Mouse (Mus musculus) activated CD4-positive, CD25-positive, alpha-beta regulatory T cell, adult 4 months (primary cell): ENCODE measurements around the gene Usp49. TPM values are rescaled to one million over a fixed set of nuclear protein-coding genes. Genes with fewer than 3 reads are reported as not detected.

Experiments used
- polyA plus RNA-seq, 2 experiments: library from polyadenylated mRNA; unstranded; fragments of 100-300 nt; shearing (Covaris generic); gene quantifications; one replicate each; pipeline ENCODE4 v1.2.1; 2017

Gene Usp49
- polyA plus RNA-seq, 2 experiments from 2014 or later: 0.60 to 0.71 TPM

Other genes starting within 250 kb of the Usp49 start
- 1 to 10 TPM; 1.1 TPM for gene Guca1b, start 245.3 kb upstream of the Usp49 start, polyA plus RNA-seq
- not detected for gene Guca1a, start 230.1 kb upstream of the Usp49 start, polyA plus RNA-seq
- under 1 TPM in 1 of 2 experiments, not detected in 1; 0.15 TPM for gene AI661453, start 194.1 kb upstream of the Usp49 start, polyA plus RNA-seq
- not detected for gene 1700001C19Rik, start 193.3 kb upstream of the Usp49 start, polyA plus RNA-seq
- gene Taf8, start 128.4 kb upstream of the Usp49 start, polyA plus RNA-seq: 10 to 100 TPM; 51.5 to 61.3 TPM
- 100 to 1,000 TPM; 133 to 141 TPM for gene Ccnd3, start 125.6 kb upstream of the Usp49 start, polyA plus RNA-seq
- gene Bysl, start 19.2 kb upstream of the Usp49 start, polyA plus RNA-seq: 10 to 100 TPM in 1 of 2 experiments, 1 to 10 TPM in 1; 6.6 to 10.8 TPM
- gene Med20, start 19.1 kb upstream of the Usp49 start, polyA plus RNA-seq: 10 to 100 TPM; 23.6 to 30.0 TPM
- gene Gm20517, start 19.1 kb upstream of the Usp49 start, polyA plus RNA-seq: 1 to 10 TPM in 1 of 2 experiments, under 1 TPM in 1; 0.89 to 1.1 TPM
- gene Tomm6, start 57.7 kb downstream of the Usp49 start, polyA plus RNA-seq: 100 to 1,000 TPM; 297 to 309 TPM
- gene Frs3, start 58.3 kb downstream of the Usp49 start, polyA plus RNA-seq: not detected
- gene Gm21981, start 63.8 kb downstream of the Usp49 start, polyA plus RNA-seq: not detected
- gene Prickle4, start 64.0 kb downstream of the Usp49 start, polyA plus RNA-seq: not detected
- gene Pgc, start 96.2 kb downstream of the Usp49 start, polyA plus RNA-seq: not detected
- 10 to 100 TPM in 1 of 2 experiments, 1 to 10 TPM in 1; 8.7 to 14.9 TPM for gene Tfeb, start 106.3 kb downstream of the Usp49 start, polyA plus RNA-seq
- gene Mdfi, start 204.0 kb downstream of the Usp49 start, polyA plus RNA-seq: not detected